Comparison of ENCODE assay signal across 16 mouse cellular contexts in the genomic region with DNA sequence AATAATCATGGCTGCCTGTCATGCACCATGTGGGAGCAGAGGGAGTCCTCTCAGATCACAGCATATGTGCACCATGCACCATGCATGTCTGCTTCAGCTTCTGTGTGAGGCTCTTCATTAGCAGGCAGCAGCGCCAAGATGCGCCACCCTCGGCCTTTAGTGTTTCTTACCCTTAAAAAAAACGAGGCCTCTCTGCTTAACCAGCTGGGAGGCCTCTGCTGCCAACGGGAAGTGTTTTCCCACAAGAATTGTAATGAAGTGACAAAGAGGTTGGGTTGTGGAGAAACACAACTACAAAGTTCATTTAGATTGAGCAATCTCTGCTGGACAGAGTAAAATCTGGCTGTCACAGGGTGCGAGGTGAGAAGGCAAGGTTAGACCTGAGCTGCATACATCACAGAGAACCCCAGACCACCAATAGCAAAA. TPM values are rescaled to one million over a fixed set of nuclear protein-coding genes. Genes with fewer than 3 reads are reported as not detected.
DNase-seq lines count a peak whose midpoint lies in the region; ATAC-seq lines count a peak whose summit lies in the region.
"Had no signal": no experiment of that assay in that cellular context is flagged by ENCODE, and none has a peak within 500 bp of the region (broad histone marks: within the 10 kb centered on the region; RNA-seq: fewer than 3 reads in every experiment).

No protein-coding gene starts in this region.

- no peaks in the 10 kb centered on the region for H3K36me3 ChIP-seq in megakaryocyte, embryonic 14.5 days (replicated peaks; ENCODE audit: low read length)
- no peaks in the 10 kb centered on the region for H3K36me3 ChIP-seq in forebrain, embryonic 15.5 days
- no peaks in the 10 kb centered on the region for H3K36me3 ChIP-seq in liver, embryonic 16.5 days (ENCODE audit: control insufficient read depth, insufficient read depth)
- H3K36me3 ChIP-seq: embryonic facial prominence, embryonic 12.5 days; liver, embryonic 13.5 days had no signal

- DNase-seq in thymus, postnatal 14 days, result no peak
- DNase-seq in gastrocnemius, postnatal 4 days (ENCODE audit: low spot score in 2 of 2), result no peak
- DNase-seq: adrenal gland, postnatal 14 days; cerebellum, postnatal 25 days; gastrocnemius, postnatal 14 days; liver, embryonic 13.5 days; thymus, postnatal 36 days had no signal

- H3K27ac ChIP-seq in forebrain, embryonic 15.5 days (replicated peaks), result peak overlapping the region; percentile 57
- no peak overlapping the region for H3K27ac ChIP-seq in liver, embryonic 16.5 days (ENCODE audit: low read length)
- H3K27ac ChIP-seq: embryonic facial prominence, embryonic 12.5 days; liver, embryonic 13.5 days had no signal

- H3K27me3 ChIP-seq in megakaryocyte, embryonic 14.5 days (replicated peaks), result peaks cover 5% of the 10 kb centered on the region
- no peaks in the 10 kb centered on the region for H3K27me3 ChIP-seq in forebrain, embryonic 15.5 days
- no peaks in the 10 kb centered on the region for H3K27me3 ChIP-seq in liver, embryonic 16.5 days (ENCODE audit: control insufficient read depth, insufficient read depth, low read depth, low read length)
- H3K27me3 ChIP-seq: embryonic facial prominence, embryonic 12.5 days; liver, embryonic 13.5 days had no signal

- 24% methylated on average over 6 of the region's 6 CpGs for WGBS in forebrain, embryonic 15.5 days
- 36% methylated on average over 6 of the region's 6 CpGs for WGBS in liver, embryonic 16.5 days (ENCODE audit: insufficient replicate concordance)

- no peak overlapping the region for H3K9ac ChIP-seq in forebrain, embryonic 15.5 days (replicated peaks)
- no peak overlapping the region for H3K9ac ChIP-seq in liver, embryonic 16.5 days (ENCODE audit: low read depth, low read length)
- H3K9ac ChIP-seq: embryonic facial prominence, embryonic 12.5 days; liver, embryonic 13.5 days had no signal

- H3K4me2 ChIP-seq in forebrain, embryonic 15.5 days (replicated peaks), result no peak overlapping the region
- no peak overlapping the region for H3K4me2 ChIP-seq in liver, embryonic 16.5 days (ENCODE audit: low read depth, low read length)
- H3K4me2 ChIP-seq: embryonic facial prominence, embryonic 12.5 days; liver, embryonic 13.5 days had no signal

- peak overlapping the region; percentile 34 for H3K4me3 ChIP-seq in megakaryocyte, embryonic 14.5 days (replicated peaks)
- H3K4me3 ChIP-seq in forebrain, embryonic 15.5 days, result no peak overlapping the region
- no peak overlapping the region for H3K4me3 ChIP-seq in liver, embryonic 16.5 days (ENCODE audit: low read depth, low read length)
- H3K4me3 ChIP-seq: embryonic facial prominence, embryonic 12.5 days; liver, embryonic 13.5 days had no signal

- no peak for ATAC-seq in megakaryocyte, adult 5-6 weeks (ENCODE audit: poor library complexity, severe bottlenecking)
- peak; percentile 46; the same call in 1 of the 2 replicates for ATAC-seq in forebrain, embryonic 15.5 days (replicated peaks)
- 0 out of 2 replicates have a peak, but pooled peaks have one; percentile 35 for ATAC-seq in liver, embryonic 16.5 days (ENCODE audit: low read depth)
- ATAC-seq in megakaryocyte progenitor cell, adult 5-6 weeks (replicated peaks; ENCODE audit: poor library complexity), result peak; percentile 26; the same call in 1 of the 2 replicates
- ATAC-seq: intestine, postnatal 0 days had no signal

- H3K9me3 ChIP-seq in megakaryocyte, embryonic 14.5 days, result peaks cover 4% of the 10 kb centered on the region
- H3K9me3 ChIP-seq in forebrain, embryonic 15.5 days, result no peaks in the 10 kb centered on the region
- no peaks in the 10 kb centered on the region for H3K9me3 ChIP-seq in liver, embryonic 16.5 days (replicated peaks; ENCODE audit: control insufficient read depth, low read length)
- H3K9me3 ChIP-seq: embryonic facial prominence, embryonic 12.5 days; liver, embryonic 13.5 days had no signal

- H3K4me1 ChIP-seq in megakaryocyte, embryonic 14.5 days, result peaks cover 23% of the 10 kb centered on the region
- peaks cover 16% of the 10 kb centered on the region for H3K4me1 ChIP-seq in forebrain, embryonic 15.5 days
- H3K4me1 ChIP-seq in liver, embryonic 16.5 days (ENCODE audit: control insufficient read depth, low read depth, low read length), result no peaks in the 10 kb centered on the region
- H3K4me1 ChIP-seq: embryonic facial prominence, embryonic 12.5 days; liver, embryonic 13.5 days had no signal

RNA-seq across cellular contexts. Expression of a gene that starts 6.8 kb away (rescaled TPM):
- polyA plus RNA-seq in megakaryocyte, embryonic 14.5 days (2012; ENCODE audit: insufficient read depth, low replicate concordance), result 1.0 and 14.5 TPM in 2 replicates
- 6.2 and 8.4 TPM in 2 replicates for total RNA-seq in megakaryocyte, adult 5-6 weeks (2015)
- 9.7 and 10.8 TPM in 2 replicates for total RNA-seq in megakaryocyte, adult 5-6 weeks (2017)
- polyA plus RNA-seq in forebrain, embryonic 15.5 days (2015; fragmentation: Nextera tagmentation; extraction: Ambion mirVana), result 98.1 and 113 TPM in 2 replicates
- polyA plus RNA-seq in liver, embryonic 16.5 days (2015; fragmentation: Nextera tagmentation; extraction: Ambion mirVana), result 7.2 and 8.4 TPM in 2 replicates
- total RNA-seq in megakaryocyte progenitor cell, adult 5-6 weeks (2015), result 2.2 and 3.4 TPM in 2 replicates
- total RNA-seq in megakaryocyte progenitor cell, adult 5-6 weeks (2017), result 1.6 and 3.4 TPM in 2 replicates
- total RNA-seq in gastrocnemius, postnatal 4 days (2021), result 100 to 1,000 TPM in 1 of 2 experiments, 10 to 100 TPM in 1; 93.5 to 100 TPM

RNA-seq across cellular contexts. Expression of a gene that starts 26.2 kb away (rescaled TPM):
- 8.1 TPM in 1 of 2 replicates, not detected in the other for polyA plus RNA-seq in megakaryocyte, embryonic 14.5 days (2012; ENCODE audit: insufficient read depth, low replicate concordance)
- total RNA-seq in megakaryocyte, adult 5-6 weeks (2015), result 17.2 and 19.1 TPM in 2 replicates
- total RNA-seq in megakaryocyte, adult 5-6 weeks (2017), result 22.2 and 53.8 TPM in 2 replicates
- 47.9 and 51.0 TPM in 2 replicates for polyA plus RNA-seq in forebrain, embryonic 15.5 days (2015; fragmentation: Nextera tagmentation; extraction: Ambion mirVana)
- polyA plus RNA-seq in liver, embryonic 16.5 days (2015; fragmentation: Nextera tagmentation; extraction: Ambion mirVana), result 9.1 and 9.7 TPM in 2 replicates
- total RNA-seq in megakaryocyte progenitor cell, adult 5-6 weeks (2015), result 25.2 and 26.8 TPM in 2 replicates
- 81.4 and 111 TPM in 2 replicates for total RNA-seq in megakaryocyte progenitor cell, adult 5-6 weeks (2017)
- 10 to 100 TPM; 25.0 to 27.6 TPM for total RNA-seq in gastrocnemius, postnatal 4 days (2021)

RNA-seq across cellular contexts. Expression of a gene that starts 26.2 kb away (rescaled TPM):
- 2.9 TPM in 1 of 2 replicates, not detected in the other for polyA plus RNA-seq in megakaryocyte, embryonic 14.5 days (2012; ENCODE audit: insufficient read depth, low replicate concordance)
- total RNA-seq in megakaryocyte, adult 5-6 weeks (2015), result 4.0 and 5.1 TPM in 2 replicates
- total RNA-seq in megakaryocyte, adult 5-6 weeks (2017), result 3.8 and 6.0 TPM in 2 replicates
- polyA plus RNA-seq in forebrain, embryonic 15.5 days (2015; fragmentation: Nextera tagmentation; extraction: Ambion mirVana), result 10.5 and 12.8 TPM in 2 replicates
- polyA plus RNA-seq in liver, embryonic 16.5 days (2015; fragmentation: Nextera tagmentation; extraction: Ambion mirVana), result 4.7 and 5.2 TPM in 2 replicates
- total RNA-seq in megakaryocyte progenitor cell, adult 5-6 weeks (2015), result 7.4 and 8.0 TPM in 2 replicates
- 12.4 and 14.4 TPM in 2 replicates for total RNA-seq in megakaryocyte progenitor cell, adult 5-6 weeks (2017)
- total RNA-seq in gastrocnemius, postnatal 4 days (2021), result 10 to 100 TPM; 12.9 to 13.0 TPM

RNA-seq across cellular contexts. Expression of a gene that starts 34.1 kb away (rescaled TPM):
- polyA plus RNA-seq in megakaryocyte, embryonic 14.5 days (2012; ENCODE audit: insufficient read depth, low replicate concordance), result not detected in 2 replicates
- not detected in 2 replicates for total RNA-seq in megakaryocyte, adult 5-6 weeks (2015)
- not detected in 2 replicates for total RNA-seq in megakaryocyte, adult 5-6 weeks (2017)
- polyA plus RNA-seq in forebrain, embryonic 15.5 days (2015; fragmentation: Nextera tagmentation; extraction: Ambion mirVana), result 0.39 TPM in 1 of 2 replicates, not detected in the other
- polyA plus RNA-seq in liver, embryonic 16.5 days (2015; fragmentation: Nextera tagmentation; extraction: Ambion mirVana), result 0.14 TPM in 1 of 2 replicates, not detected in the other
- not detected in 2 replicates for total RNA-seq in megakaryocyte progenitor cell, adult 5-6 weeks (2015)
- not detected in 2 replicates for total RNA-seq in megakaryocyte progenitor cell, adult 5-6 weeks (2017)
- not detected for total RNA-seq in gastrocnemius, postnatal 4 days (2021)
- total RNA-seq: adrenal gland, postnatal 14 days; gastrocnemius, postnatal 14 days had no signal
- polyA plus RNA-seq: intestine, postnatal 0 days; large intestine, adult 2 months; liver, embryonic 13.5 days; small intestine, adult 2 months had no signal

RNA-seq across cellular contexts. Expression of a gene that starts 56.5 kb away (rescaled TPM):
- not detected in 2 replicates for polyA plus RNA-seq in megakaryocyte, embryonic 14.5 days (2012; ENCODE audit: insufficient read depth, low replicate concordance)
- not detected in 2 replicates for total RNA-seq in megakaryocyte, adult 5-6 weeks (2015)
- not detected in 2 replicates for total RNA-seq in megakaryocyte, adult 5-6 weeks (2017)
- polyA plus RNA-seq in forebrain, embryonic 15.5 days (2015; fragmentation: Nextera tagmentation; extraction: Ambion mirVana), result not detected in 2 replicates
- polyA plus RNA-seq in liver, embryonic 16.5 days (2015; fragmentation: Nextera tagmentation; extraction: Ambion mirVana), result 0.14 TPM in 1 of 2 replicates, not detected in the other
- not detected in 2 replicates for total RNA-seq in megakaryocyte progenitor cell, adult 5-6 weeks (2015)
- not detected in 2 replicates for total RNA-seq in megakaryocyte progenitor cell, adult 5-6 weeks (2017)
- 10 to 100 TPM; 11.0 to 13.5 TPM for total RNA-seq in gastrocnemius, postnatal 4 days (2021)
- polyA plus RNA-seq: liver, embryonic 13.5 days had no signal

Comparison
In these comparisons a context has a peak if more than half of its experiments do, and no peak if none do; other contexts are left out.
1. RNA of a gene that starts 6.8 kb away (total RNA-seq): 93.5 to 100 TPM in gastrocnemius, postnatal 4 days; 6.2 to 10.8 TPM in megakaryocyte, adult 5-6 weeks and 1.6 to 3.4 TPM in megakaryocyte progenitor cell, adult 5-6 weeks; every median in the first group is over 4 times any median in the second.